Mouse (Mus musculus): ENCODE measurements around the gene Sphk1.

Gene Sphk1

DNA sequence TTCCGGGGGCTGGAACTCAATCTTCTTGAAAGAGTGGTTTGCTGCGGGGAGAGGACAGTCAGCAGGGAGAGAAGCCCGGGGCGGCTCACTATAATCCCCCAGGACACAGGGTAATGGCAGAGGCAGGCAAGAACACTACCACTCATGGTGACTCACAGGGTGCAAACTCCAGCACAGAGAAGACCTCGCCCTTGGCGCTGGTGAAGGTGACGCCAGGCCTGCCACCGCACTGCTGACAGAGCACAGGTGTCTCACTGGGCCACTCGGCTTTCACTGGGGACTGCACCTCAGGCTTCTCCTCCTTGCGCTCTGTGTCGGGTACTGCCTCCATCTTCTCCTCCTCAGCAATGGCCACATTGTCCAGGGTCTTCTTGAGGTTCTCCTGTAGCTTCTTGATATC is 10.5 kb downstream of the Sphk1 start:
- no peak for DNase-seq

- DNase-seq = peak; percentile 38 to 77
Observed at GRCm38 (mm10) chr11:116543110-116543509, 12.4 kb downstream of the Sphk1 start.

- no peak for DNase-seq
Observed at GRCm38 (mm10) chr11:116547296-116548060, 16.8 kb downstream of the Sphk1 start.

GRCm38 (mm10) chr11:116548780-116549179 is 18.1 kb downstream of the Sphk1 start:
- DNase-seq = no peak

GRCm38 (mm10) chr11:116549273-116550038 is 18.7 kb downstream of the Sphk1 start:
- no peak for DNase-seq

DNA sequence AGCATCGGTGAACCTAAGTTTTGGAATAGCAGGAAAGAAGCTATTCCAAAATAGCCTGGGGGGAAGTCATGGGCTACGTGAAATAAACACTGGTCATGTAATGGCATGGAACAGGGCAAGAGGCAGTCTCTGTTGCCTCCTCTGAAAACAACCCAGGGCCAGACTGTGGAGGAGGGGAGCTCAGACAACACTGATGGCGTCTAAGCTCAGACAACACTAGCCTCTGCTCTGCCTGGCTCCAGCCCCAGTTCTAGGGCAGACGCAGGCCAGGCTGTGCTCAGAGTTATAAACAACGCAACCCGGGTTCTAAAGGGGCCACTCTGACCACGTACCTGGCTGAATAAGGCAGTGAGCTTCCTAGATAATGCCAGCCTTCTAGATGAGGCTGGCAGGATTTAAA is 20.0 kb downstream of the Sphk1 start:
- DNase-seq = peak; percentile 20 to 22

DNA sequence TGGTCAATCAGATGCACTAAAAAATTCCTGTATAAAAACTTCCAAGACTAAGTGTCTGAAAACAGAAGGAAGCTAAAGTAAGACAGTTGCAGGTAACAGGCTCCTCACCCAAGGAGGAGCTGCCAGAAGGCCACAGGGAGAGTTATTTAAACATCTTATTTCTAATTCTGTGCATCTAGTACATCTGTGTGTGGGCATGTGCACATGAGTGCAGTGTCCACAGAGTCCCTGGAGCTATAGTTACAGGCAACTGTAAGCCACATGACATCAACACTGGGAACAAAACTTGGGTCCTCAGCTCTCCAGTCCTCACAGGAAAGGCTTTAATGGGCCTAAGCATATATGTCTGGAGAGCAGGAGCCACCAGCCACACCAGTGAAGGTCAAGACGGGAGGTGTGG is 21.5 kb downstream of the Sphk1 start:
- no peak for DNase-seq

GRCm38 (mm10) chr11:116554171-116554878 is 23.6 kb downstream of the Sphk1 start:
- peak; percentile 49 to 58 for DNase-seq

DNA sequence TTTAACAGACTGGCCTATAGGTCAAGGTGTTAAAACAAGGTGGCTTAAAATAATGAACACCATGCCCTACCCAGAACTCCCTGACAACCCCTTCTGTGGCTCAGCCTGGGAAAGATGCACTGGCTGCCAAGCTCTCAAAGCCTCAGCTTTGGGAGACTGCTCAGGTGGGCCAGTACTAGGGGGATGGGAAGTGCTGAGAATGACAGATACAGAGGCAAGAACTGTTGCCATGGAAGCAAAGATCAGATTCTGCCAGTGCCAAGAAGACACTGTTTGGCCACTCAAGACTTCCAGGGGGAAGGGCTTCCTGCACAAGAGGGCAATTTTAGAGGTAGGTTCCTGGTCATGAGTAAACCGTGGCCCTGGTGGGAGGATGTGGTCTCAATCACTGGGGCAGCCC is 24.8 kb downstream of the Sphk1 start:
- DNase-seq = no peak

- DNase-seq = no peak
Observed at GRCm38 (mm10) chr11:116556308-116556707, 25.6 kb downstream of the Sphk1 start.

- DNase-seq = no peak
Observed at GRCm38 (mm10) chr11:116565283-116566041, 34.7 kb downstream of the Sphk1 start.

DNA sequence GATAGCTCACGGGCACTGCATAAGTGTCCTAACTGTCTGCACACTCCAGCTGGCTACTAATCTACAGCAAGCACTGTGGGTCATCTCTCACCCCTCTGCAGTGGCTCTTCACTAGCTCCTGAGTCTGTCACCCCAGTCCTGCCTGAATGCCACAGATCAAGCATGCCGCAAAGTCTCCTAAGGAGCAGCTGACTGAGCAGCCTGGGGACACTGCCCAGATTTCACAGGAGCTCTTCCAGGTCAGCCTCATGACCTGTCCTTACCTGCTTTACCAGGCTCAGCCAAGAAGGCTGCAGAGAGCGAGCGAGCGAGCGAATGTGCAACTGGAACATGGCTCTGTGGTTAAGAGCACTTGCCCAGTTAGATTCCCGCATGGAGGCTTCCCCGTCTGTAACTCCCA is 36.8 kb downstream of the Sphk1 start:
- no peak for DNase-seq

DNA sequence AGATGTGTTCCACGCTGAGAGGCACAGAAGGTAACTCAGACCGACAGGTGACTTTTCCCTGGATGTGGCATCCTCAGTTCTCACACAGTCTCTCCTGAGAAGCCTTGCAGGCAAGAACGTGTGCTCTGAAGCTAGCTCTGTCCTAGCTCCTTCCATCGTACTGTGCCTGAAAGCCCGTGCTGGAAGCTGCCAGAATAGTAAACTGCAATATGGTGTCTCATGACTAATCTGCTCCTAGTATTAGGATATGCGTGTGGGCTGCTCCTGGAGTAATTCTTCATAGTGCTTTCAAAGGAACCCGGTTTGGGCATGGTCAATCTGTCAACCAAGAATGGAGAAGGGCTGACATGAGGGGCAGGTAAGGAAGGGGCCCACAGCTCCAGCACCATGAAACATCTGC is 40.1 kb downstream of the Sphk1 start:
- no peak for DNase-seq

DNA sequence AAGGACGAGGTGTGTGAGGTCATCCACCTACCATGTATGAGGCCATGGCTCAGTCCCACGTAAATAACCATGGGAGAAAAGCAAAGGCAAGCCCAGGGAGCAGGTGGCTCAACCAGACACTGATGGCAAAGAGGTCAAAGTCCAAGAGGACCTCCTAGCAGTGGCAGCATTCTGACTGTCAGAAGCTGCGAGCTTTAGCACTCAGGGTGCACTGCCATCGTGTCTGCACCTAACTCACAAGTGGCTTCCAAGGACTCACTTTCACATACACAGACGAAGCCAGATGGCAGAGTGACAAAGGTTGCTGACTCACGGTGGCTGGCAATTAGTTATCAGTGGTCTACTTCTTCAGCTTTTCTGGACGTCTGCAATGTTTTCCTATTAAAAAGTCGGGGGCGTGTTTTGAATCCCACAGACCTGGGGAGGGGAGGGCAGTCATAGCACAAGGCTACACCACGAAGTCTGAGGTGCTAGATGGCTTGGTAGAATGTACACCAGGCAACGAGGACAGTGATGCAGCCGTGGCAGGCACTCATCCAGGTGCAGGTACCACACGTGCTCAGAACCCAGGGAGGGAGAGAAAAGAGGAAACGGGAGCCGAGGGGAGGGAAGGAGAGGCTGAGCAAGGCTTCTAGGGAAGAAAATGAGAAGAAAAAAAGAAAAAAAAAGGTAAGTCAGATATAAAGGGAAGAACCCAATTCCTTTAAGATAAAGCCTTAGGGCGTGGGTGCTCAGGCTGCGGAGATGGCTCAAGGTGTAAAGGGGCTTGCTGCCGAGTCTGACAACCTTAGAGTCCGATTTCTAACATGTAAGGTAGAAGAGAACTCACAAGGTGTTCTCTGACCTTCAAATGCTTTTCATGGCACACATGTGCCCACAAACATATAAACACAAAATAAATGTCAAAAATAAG is 41.3 kb downstream of the Sphk1 start:
- DNase-seq = no peak

DNA sequence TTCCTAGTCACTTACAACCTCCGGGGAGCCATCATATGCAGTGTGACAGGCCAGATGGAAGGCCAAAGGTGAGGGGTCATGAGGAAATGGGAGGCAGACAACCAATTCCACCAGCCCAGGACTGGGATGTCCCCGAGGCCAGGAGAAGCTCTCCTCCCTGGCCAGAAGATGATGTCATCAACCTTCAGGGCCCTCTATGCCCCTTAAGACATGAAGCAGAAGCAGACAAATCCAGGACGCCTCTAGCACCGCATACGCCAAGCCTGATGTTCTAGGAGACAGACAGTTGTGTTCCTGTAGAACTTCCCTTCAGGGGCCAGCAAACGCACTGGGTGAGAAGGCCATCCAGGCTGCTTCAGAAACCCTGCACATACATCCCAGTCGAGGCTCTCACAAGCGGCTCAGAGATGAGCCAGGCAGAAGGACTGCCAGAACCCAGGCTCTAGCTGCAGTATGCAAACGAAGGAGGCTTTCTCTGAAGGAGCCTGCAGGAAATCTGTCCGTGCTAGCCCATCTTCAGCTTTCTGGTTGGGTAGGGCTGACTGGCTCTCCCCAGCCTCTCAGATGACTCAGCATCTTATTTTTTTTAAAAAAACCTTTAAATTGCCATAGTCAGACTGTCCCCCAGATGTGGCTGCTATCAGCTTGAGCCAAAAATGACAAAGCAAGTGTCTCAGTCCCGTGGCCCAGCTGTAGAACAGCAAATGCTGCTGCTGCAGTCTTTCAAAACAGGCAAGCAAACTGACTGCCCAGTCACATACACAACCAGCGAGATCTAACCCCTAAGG is 42.2 kb downstream of the Sphk1 start:
- no peak for DNase-seq

- no peak for DNase-seq
Observed at GRCm38 (mm10) chr11:116574486-116574885, 43.8 kb downstream of the Sphk1 start.

- DNase-seq = no peak
Observed at GRCm38 (mm10) chr11:116574982-116575381, 44.3 kb downstream of the Sphk1 start.

- DNase-seq = no peak
Observed at GRCm38 (mm10) chr11:116575396-116575795, 44.7 kb downstream of the Sphk1 start.

DNA sequence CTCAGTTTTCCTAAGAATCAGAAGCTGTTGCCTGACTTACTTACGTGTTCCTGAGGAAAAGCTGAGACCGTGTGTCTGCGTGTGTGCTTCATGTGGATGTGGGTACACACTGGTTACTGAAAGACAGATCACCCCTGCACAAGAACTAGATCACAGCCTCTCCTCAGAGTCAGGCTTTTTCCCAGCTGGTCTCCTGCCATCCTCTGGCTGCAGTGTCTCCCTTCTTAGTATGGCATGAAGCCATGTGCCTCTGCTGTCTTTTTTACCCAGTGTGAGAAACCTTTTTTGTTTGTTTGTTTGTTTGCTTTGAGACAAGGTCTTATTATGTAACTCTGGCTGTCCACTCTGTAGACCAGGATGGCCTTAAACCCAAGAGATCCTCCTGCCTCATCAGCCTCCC is 48.6 kb downstream of the Sphk1 start:
- no peak for DNase-seq

DNA sequence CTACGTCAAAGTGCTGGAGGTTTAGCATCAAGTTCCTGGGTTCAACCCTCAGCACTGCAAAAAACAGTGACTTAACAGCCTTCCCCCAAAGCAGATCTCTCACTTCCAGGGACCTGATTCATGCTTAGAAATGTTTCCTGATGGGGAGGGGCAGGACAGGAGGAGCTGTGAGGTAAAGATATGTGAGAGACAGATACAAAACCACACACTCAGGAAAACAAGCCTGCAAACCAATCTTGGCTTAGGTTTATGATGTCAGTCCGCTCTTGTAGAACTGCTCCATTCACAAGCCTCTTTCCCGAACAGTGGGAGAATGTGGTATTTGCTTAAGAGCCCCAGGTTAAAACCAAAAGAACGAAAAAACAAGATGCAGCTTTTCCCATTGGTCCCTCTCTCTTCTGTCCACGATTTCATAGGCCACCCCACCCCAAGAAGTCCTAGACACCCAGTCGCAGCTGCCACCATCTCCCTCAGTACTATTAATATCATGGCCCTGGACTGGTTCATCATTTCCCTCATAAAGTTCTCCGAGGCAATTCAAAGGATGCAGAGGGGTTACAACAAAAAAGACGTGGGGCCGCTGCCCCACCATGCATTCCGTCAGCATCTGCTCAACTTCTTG is 49.4 kb downstream of the Sphk1 start:
- no peak for DNase-seq
